Mouse (Mus musculus) E14TG2a.4 (cell line): ENCODE results near the gene Scn10a.

Experiments used
- CTCF ChIP-seq: conservative IDR thresholded peaks from 2 replicates; pipeline ENCODE4 v1.5.1; 2014; ENCODE audit warnings: low read length
- NANOG ChIP-seq: IDR thresholded peaks from 2 replicates; pipeline ENCODE4 v1.6.1; 2014; ENCODE audit warnings: borderline replicate concordance, low read length, mixed read lengths

GRCm38 (mm10) chr9:119680896-119681295 is 38.2 kb downstream of the Scn10a start:
- TF ChIP-seq CTCF (no peak), NANOG (no peak)
